Mouse (Mus musculus): ENCODE measurements around the gene Pycr2. TPM values are rescaled to one million over a fixed set of nuclear protein-coding genes. Genes with fewer than 3 reads are reported as not detected.
A peak's percentile ranks its signal among the peaks of the same experiment; 100 is the strongest.
"Not testable (repeated sequence)": the region's sequence is repeated elsewhere in the genome, so short reads cannot be mapped to it uniquely, and the experiment has no call there.

Pycr2 gene
- total and polyA plus RNA-seq, 2 experiments from 2014 or later: 64.2 to 68.4 TPM

GRCm38 (mm10) chr1:180889172-180889571 lies 14.9 kb upstream of the Pycr2 start:
- no peaks in the 10 kb centered on the region for H3K9me3 ChIP-seq (ENCODE audit: low read length)
- DNase-seq: no peak
- no peaks in the 10 kb centered on the region for H3K36me3 ChIP-seq (ENCODE audit: insufficient read depth)
- H3K27me3 ChIP-seq (ENCODE audit: insufficient read depth, low read length): no peaks in the 10 kb centered on the region
- H3K27ac ChIP-seq (ENCODE audit: low read depth, low read length): no peak overlapping the region
- no peak overlapping the region for H3K9ac ChIP-seq
- no peak for TF ChIP-seq CTCF (IDR thresholded peaks at IDR 0.05; ENCODE audit: low read depth)
- no peak overlapping the region for H3K4me2 ChIP-seq (ENCODE audit: low read depth)
- no peaks in the 10 kb centered on the region for H3K4me1 ChIP-seq (ENCODE audit: insufficient read depth)
- 49% methylated on average over 7 of the region's 7 CpGs for WGBS
- ATAC-seq: no peak
- no peak overlapping the region for H3K4me3 ChIP-seq (ENCODE audit: low read depth, low read length)

GRCm38 (mm10) chr1:180889841-180890240 lies 14.3 kb upstream of the Pycr2 start:
- TF ChIP-seq CTCF (IDR thresholded peaks at IDR 0.05; ENCODE audit: low read depth): no peak
- Histone ChIP-seq H3K4me2 (ENCODE audit: low read depth) (no peak overlapping the region), H3K36me3 (ENCODE audit: insufficient read depth) (no peaks in the 10 kb centered on the region), H3K4me3 (ENCODE audit: low read depth, low read length) (no peak overlapping the region), H3K27me3 (ENCODE audit: insufficient read depth, low read length) (no peaks in the 10 kb centered on the region), H3K27ac (ENCODE audit: low read depth, low read length) (no peak overlapping the region), H3K9ac (no peak overlapping the region), H3K4me1 (ENCODE audit: insufficient read depth) (no peaks in the 10 kb centered on the region), H3K9me3 (ENCODE audit: low read length) (no peaks in the 10 kb centered on the region)
- DNase-seq: no peak
- 54% methylated on average over 6 of the region's 6 CpGs for WGBS
- ATAC-seq: no peak

- H3K9me3 ChIP-seq (ENCODE audit: low read length): no peaks in the 10 kb centered on the region
- peak within 1 kb of the TSS; percentile 39 for H3K4me2 ChIP-seq (ENCODE audit: low read depth)
- 0 out of 2 replicates have a peak, but pooled peaks cover 3% of the 10 kb centered on the region for H3K27me3 ChIP-seq (ENCODE audit: insufficient read depth, low read length)
- no peak for TF ChIP-seq CTCF (IDR thresholded peaks at IDR 0.05; ENCODE audit: low read depth)
- ATAC-seq: no peak
- H3K4me1 ChIP-seq (ENCODE audit: insufficient read depth): no peaks in the 10 kb centered on the region
- DNase-seq: no peak
- H3K4me3 ChIP-seq (ENCODE audit: low read depth, low read length): peak within 1 kb of the TSS; percentile 27
- H3K36me3 ChIP-seq (ENCODE audit: insufficient read depth): no peaks in the 10 kb centered on the region
- no peak within 1 kb of the TSS for H3K27ac ChIP-seq (ENCODE audit: low read depth, low read length)
- 75% methylated on average over 10 of the region's 10 CpGs for WGBS
- H3K9ac ChIP-seq: no peak within 1 kb of the TSS
Measured at GRCm38 (mm10) chr1:180892808-180893207, 11.3 kb upstream of the Pycr2 start, which contains the start of gene Lefty2. Gene Lefty2, plus strand, starts transcription at chr1:180893108.

- not testable (repeated sequence) for H3K27ac ChIP-seq (ENCODE audit: low read depth, low read length); H3K4me1 ChIP-seq (ENCODE audit: insufficient read depth); H3K27me3 ChIP-seq (ENCODE audit: insufficient read depth, low read length); H3K36me3 ChIP-seq (ENCODE audit: insufficient read depth); H3K9me3 ChIP-seq (ENCODE audit: low read length)
- peak overlapping the region; percentile 43; the same call in 1 of the 2 replicates for H3K9ac ChIP-seq
- WGBS: 5% methylated on average over 42 of the region's 51 CpGs
- DNase-seq: peak; percentile 52
- ATAC-seq: peak; percentile 77
- H3K4me2 ChIP-seq (ENCODE audit: low read depth): peak overlapping the region; percentile 39
- H3K4me3 ChIP-seq (ENCODE audit: low read depth, low read length): peak overlapping the region; percentile 27
Measured at GRCm38 (mm10) chr1:180894088-180894987, 9.8 kb upstream of the Pycr2 start.

GRCm38 (mm10) chr1:180901107-180901506 lies 3.0 kb upstream of the Pycr2 start:
- H3K4me2 ChIP-seq (ENCODE audit: low read depth): no peak overlapping the region
- H3K4me1 ChIP-seq (ENCODE audit: insufficient read depth): peaks cover 11% of the 10 kb centered on the region
- no peak overlapping the region for H3K4me3 ChIP-seq (ENCODE audit: low read depth, low read length)
- WGBS: 1% methylated on average over 4 of the region's 4 CpGs
- TF ChIP-seq CTCF (IDR thresholded peaks at IDR 0.05; ENCODE audit: low read depth): peak; percentile 79
- H3K27ac ChIP-seq (ENCODE audit: low read depth, low read length): no peak overlapping the region
- ATAC-seq (no peak), DNase-seq (peak; percentile 79)
- no peak overlapping the region for H3K9ac ChIP-seq
- no peaks in the 10 kb centered on the region; the same call in 1 of the 2 replicates for H3K27me3 ChIP-seq (ENCODE audit: insufficient read depth, low read length)
- peaks cover 4% of the 10 kb centered on the region; the same call in 1 of the 2 replicates for H3K36me3 ChIP-seq (ENCODE audit: insufficient read depth)
- H3K9me3 ChIP-seq (ENCODE audit: low read length): no peaks in the 10 kb centered on the region

- DNase-seq: no peak
- Histone ChIP-seq H3K9me3 (ENCODE audit: low read length) (no peaks in the 10 kb centered on the region), H3K27me3 (ENCODE audit: insufficient read depth, low read length) (no peaks in the 10 kb centered on the region; the same call in 1 of the 2 replicates), H3K4me1 (ENCODE audit: insufficient read depth) (peaks cover 11% of the 10 kb centered on the region), H3K4me2 (ENCODE audit: low read depth) (no peak overlapping the region), H3K4me3 (ENCODE audit: low read depth, low read length) (no peak overlapping the region), H3K36me3 (ENCODE audit: insufficient read depth) (peaks cover 20% of the 10 kb centered on the region), H3K27ac (ENCODE audit: low read depth, low read length) (no peak overlapping the region), H3K9ac (no peak overlapping the region)
- WGBS: 48% methylated on average over 5 of the region's 5 CpGs
- no peak for TF ChIP-seq CTCF (IDR thresholded peaks at IDR 0.05; ENCODE audit: low read depth)
- no peak for ATAC-seq
Measured at GRCm38 (mm10) chr1:180902915-180903314, 1.2 kb upstream of the Pycr2 start.

- WGBS: 39% methylated on average over 10 of the region's 10 CpGs
- Histone ChIP-seq H3K9ac (peak overlapping the region; percentile 94), H3K4me3 (ENCODE audit: low read depth, low read length) (peak overlapping the region; percentile 90), H3K27ac (ENCODE audit: low read depth, low read length) (no peak overlapping the region), H3K4me2 (ENCODE audit: low read depth) (peak overlapping the region; percentile 85), H3K27me3 (ENCODE audit: insufficient read depth, low read length) (no peaks in the 10 kb centered on the region; the same call in 1 of the 2 replicates), H3K9me3 (ENCODE audit: low read length) (no peaks in the 10 kb centered on the region), H3K36me3 (ENCODE audit: insufficient read depth) (peaks cover 28% of the 10 kb centered on the region), H3K4me1 (ENCODE audit: insufficient read depth) (peaks cover 11% of the 10 kb centered on the region)
- TF ChIP-seq CTCF (IDR thresholded peaks at IDR 0.05; ENCODE audit: low read depth): no peak
- DNase-seq (no peak), ATAC-seq (no peak)
Measured at GRCm38 (mm10) chr1:180903666-180904038, 441 bp upstream of the Pycr2 start.
